Mouse (Mus musculus) midbrain, embryonic 10.5 days (tissue): ENCODE data around the gene Sf3a3. TPM values are rescaled to one million over a fixed set of nuclear protein-coding genes. Genes with fewer than 3 reads are reported as not detected.

Experiments used
- DNase-seq: peaks from one replicate; pipeline ENCODE4 v3.0.0-alpha.2; 2017; ENCODE audit warnings: low spot score
- H3K27ac ChIP-seq: fragments of 300-500 bp; sonication (generic); replicated peaks from 2 replicates; pipeline ENCODE4 v1.5.1; 2016; ENCODE audit warnings: mild to moderate bottlenecking
- H3K27me3 ChIP-seq: fragments of 300-500 bp; sonication (generic); 2 replicates; pipeline ENCODE4 v1.6.1; 2016; ENCODE audit warnings: low read depth, mild to moderate bottlenecking; ENCODE audit not compliant: poor library complexity, severe bottlenecking
- H3K36me3 ChIP-seq: fragments of 300-500 bp; sonication (generic); 2 replicates; pipeline ENCODE4 v1.6.1; 2016; ENCODE audit warnings: mild to moderate bottlenecking, moderate library complexity
- H3K4me1 ChIP-seq: fragments of 300-500 bp; sonication (generic); 2 replicates; pipeline ENCODE4 v1.6.1; 2016
- H3K4me3 ChIP-seq: fragments of 300-500 bp; sonication (generic); 2 replicates; pipeline ENCODE4 v1.5.1; 2016; ENCODE audit warnings: mild to moderate bottlenecking, moderate library complexity
- H3K9me3 ChIP-seq: fragments of 300-500 bp; sonication (generic); replicated peaks from 2 replicates; pipeline ENCODE4 v1.6.1; 2016; ENCODE audit warnings: mild to moderate bottlenecking
- WGBS: fragments of 180-500 bp; shearing (Covaris S2); methylation state at CpG from one replicate; pipeline ENCODE4 v1.1.7; 2016; 5-methylcytosine and 5-hydroxymethylcytosine counted together
- microRNA counts: library from miRNA; unstranded; fragments of <30 nt; microRNA quantifications from one replicate; lab custom pipeline; 2017
- microRNA-seq: library from miRNA; unstranded; fragments of <30 nt; microRNA quantifications from one replicate; pipeline ENCODE4, GENCODE M21; 2017
- polyA plus RNA-seq: library from polyadenylated mRNA; unstranded; fragments of >200 nt; fragmentation: Nextera tagmentation; extraction: Ambion mirVana; gene quantifications from 2 replicates; pipeline ENCODE4 v1.2.1, GENCODE M21; 2016

The Sf3a3 gene
- polyA plus RNA-seq, 1 experiment from 2014 or later, result 256 TPM

DNA sequence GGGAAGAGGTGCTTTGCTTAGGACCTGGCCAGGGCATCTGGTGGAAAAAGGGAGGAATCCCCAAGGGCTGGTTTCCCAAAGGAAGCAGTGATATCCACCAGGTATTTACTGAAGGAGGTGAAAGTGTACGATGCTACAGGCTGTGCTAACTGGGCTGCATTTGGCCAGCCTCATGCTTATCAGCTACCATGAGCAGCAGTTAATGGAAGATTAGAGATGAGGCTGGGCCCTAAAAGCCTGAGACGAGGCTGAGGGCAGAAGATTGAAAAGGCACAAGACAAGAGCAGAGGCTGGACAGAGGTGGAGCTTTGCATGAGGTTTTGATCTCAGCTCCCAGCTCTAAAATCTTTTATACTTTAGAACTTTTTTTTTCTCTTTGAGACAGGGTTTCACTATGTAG lies 59.9 kb downstream of the Sf3a3 start:
- H3K27me3 ChIP-seq, result no peaks in the 10 kb centered on the region
- no peak for DNase-seq
- 75% methylated on average over 2 of the region's 2 CpGs for WGBS
- no peaks in the 10 kb centered on the region for H3K9me3 ChIP-seq
- peaks cover 3% of the 10 kb centered on the region; the same call in 1 of the 2 replicates for H3K4me1 ChIP-seq
- H3K36me3 ChIP-seq, result peaks cover 8% of the 10 kb centered on the region; the same call in 1 of the 2 replicates
- no peak overlapping the region for H3K4me3 ChIP-seq
- H3K27ac ChIP-seq, result no peak overlapping the region

- no peaks in the 10 kb centered on the region for H3K9me3 ChIP-seq
- no peak overlapping the region for H3K4me3 ChIP-seq
- peaks cover 75% of the 10 kb centered on the region for H3K36me3 ChIP-seq
- 76% methylated on average over 7 of the region's 7 CpGs for WGBS
- DNase-seq, result no peak
- no peaks in the 10 kb centered on the region for H3K4me1 ChIP-seq
- no peaks in the 10 kb centered on the region for H3K27me3 ChIP-seq
- H3K27ac ChIP-seq, result no peak overlapping the region
Measured at GRCm38 (mm10) chr4:124781361-124781760, 66.8 kb downstream of the Sf3a3 start.

MicroRNAs within 50 kb of the gene (microRNA counts, 519-probe panel; counts per million panel counts)
- not detected for microRNA mmu-miR-697 (lab: Ali Mortazavi, UCI)
- microRNA mmu-miR-698 (lab: Ali Mortazavi, UCI), result not detected

Small RNA genes lying within 50 kb of the gene (microRNA-seq; reads per million reads assigned to microRNA genes)
- gene Gm24721, result not detected
- not detected for gene Mir697
- gene Mir698, result not detected

Other genes starting within 250 kb of the Sf3a3 start
- gene 3100002H09Rik, start 104.0 kb upstream of the Sf3a3 start, polyA plus RNA-seq, result 0.73 and 1.9 TPM in 2 replicates
- 13.8 and 18.2 TPM in 2 replicates for gene Pou3f1, start 58.0 kb upstream of the Sf3a3 start, polyA plus RNA-seq
- gene Utp11, start 21.2 kb upstream of the Sf3a3 start, polyA plus RNA-seq, result 63.6 and 68.0 TPM in 2 replicates
- 4.6 and 5.8 TPM in 2 replicates for gene Fhl3, start 14.1 kb upstream of the Sf3a3 start, polyA plus RNA-seq
- 25.7 and 26.1 TPM in 2 replicates for gene Inpp5b, start 27.1 kb downstream of the Sf3a3 start, polyA plus RNA-seq
- gene Mtf1, start 87.3 kb downstream of the Sf3a3 start, polyA plus RNA-seq, result 19.2 and 21.5 TPM in 2 replicates
- gene Yrdc, start 135.9 kb downstream of the Sf3a3 start, polyA plus RNA-seq, result 40.0 and 44.0 TPM in 2 replicates
- 51.5 and 52.2 TPM in 2 replicates for gene 1110065P20Rik, start 136.4 kb downstream of the Sf3a3 start, polyA plus RNA-seq
- 4.2 and 4.8 TPM in 2 replicates for gene Maneal, start 147.4 kb downstream of the Sf3a3 start, polyA plus RNA-seq
- gene Epha10, start 166.1 kb downstream of the Sf3a3 start, polyA plus RNA-seq, result 5.1 and 7.9 TPM in 2 replicates
- gene 9930104L06Rik, start 222.3 kb downstream of the Sf3a3 start, polyA plus RNA-seq, result 17.4 and 18.9 TPM in 2 replicates
- gene Cdca8, start 224.5 kb downstream of the Sf3a3 start, polyA plus RNA-seq, result 271 and 298 TPM in 2 replicates